Comparison of ENCODE assay signal across 22 mouse cellular contexts in genomic region chr4:99006319-99006718, GRCm38 (mm10). TPM values are rescaled to one million over a fixed set of nuclear protein-coding genes. Genes with fewer than 3 reads are reported as not detected.
DNase-seq lines count a peak whose midpoint lies in the region; ATAC-seq and TF ChIP-seq lines count a peak whose summit lies in the region.
"Had no signal": no experiment of that assay in that cellular context is flagged by ENCODE, and none has a peak within 500 bp of the region (broad histone marks: within the 10 kb centered on the region; RNA-seq: fewer than 3 reads in every experiment).

No protein-coding gene starts in this region.

- peak; percentile 48 for DNase-seq in CH12.LX (ENCODE audit: extremely low read depth)
- peak; percentile 4 for DNase-seq in splenic B cell, adult 2 months (ENCODE audit: low read depth, low spot score)
- DNase-seq in cerebellum, adult 9-10 months: no peak
- DNase-seq: adrenal gland, adult 2 months; adrenal gland, postnatal 14 days; cerebellum, adult 11 months; cerebellum, adult 2 months; cerebellum, postnatal 10 days; cerebellum, postnatal 36 days; forebrain, postnatal 0 days; gastrocnemius, adult 2 months; gastrocnemius, postnatal 14 days; heart, adult 11 months had no signal

- no peak for TF ChIP-seq RAD21 in CH12.LX (IDR thresholded peaks at IDR 0.05; ENCODE audit: low read depth, low read length)

- no peak for TF ChIP-seq POLR2A in CH12.LX (IDR thresholded peaks at IDR 0.05; ENCODE audit: low read depth, low read length)

- no peak overlapping the region for H3K4me2 ChIP-seq in liver, embryonic 16.5 days (ENCODE audit: low read depth, low read length)
- H3K4me2 ChIP-seq in liver, embryonic 12.5 days: no peak overlapping the region
- H3K4me2 ChIP-seq in CH12.LX (ENCODE audit: insufficient read depth, low read depth, poor library complexity, severe bottlenecking): no peak overlapping the region
- no peak overlapping the region for H3K4me2 ChIP-seq in forebrain, embryonic 13.5 days
- H3K4me2 ChIP-seq: heart, embryonic 11.5 days; hindbrain, embryonic 12.5 days; hindbrain, embryonic 15.5 days had no signal

- in situ Hi-C loops in CH12.LX (cut with MboI; ENCODE audit: low pct_ligation_motif_present, low pct_unique_long_range_greater_than_20kb, low sequenced_read_pairs): no loop called here

- H3K4me3 ChIP-seq in liver, embryonic 16.5 days (ENCODE audit: low read depth, low read length): no peak overlapping the region
- no peak overlapping the region for H3K4me3 ChIP-seq in liver, embryonic 12.5 days
- no peak overlapping the region for H3K4me3 ChIP-seq in CH12.LX (replicated peaks in 1 of 3; ENCODE audit: low read depth in 2 of 3, low read length in 2 of 3, poor library complexity in 1 of 3)
- H3K4me3 ChIP-seq in forebrain, embryonic 13.5 days: no peak overlapping the region
- H3K4me3 ChIP-seq: forebrain, embryonic 10.5 days; gastrocnemius, adult 2 months; hindbrain, embryonic 12.5 days; hindbrain, embryonic 15.5 days had no signal

- no peaks in the 10 kb centered on the region for H3K36me3 ChIP-seq in liver, embryonic 16.5 days (ENCODE audit: control insufficient read depth, insufficient read depth)
- peaks cover 19% of the 10 kb centered on the region for H3K36me3 ChIP-seq in liver, embryonic 12.5 days
- H3K36me3 ChIP-seq in CH12.LX (replicated peaks in 1 of 2; ENCODE audit: control insufficient read depth in 1 of 2, insufficient read depth in 1 of 2, low read length in 1 of 2): no peaks in the 10 kb centered on the region
- H3K36me3 ChIP-seq in splenic B cell, adult 2 months (ENCODE audit: control insufficient read depth, insufficient read depth, low read length, poor library complexity, severe bottlenecking): no peaks in the 10 kb centered on the region
- peaks cover 39% of the 10 kb centered on the region for H3K36me3 ChIP-seq in forebrain, embryonic 13.5 days (ENCODE audit: poor library complexity, severe bottlenecking)
- H3K36me3 ChIP-seq: G1E had no signal

- no peaks in the 10 kb centered on the region for H3K4me1 ChIP-seq in liver, embryonic 16.5 days (ENCODE audit: control insufficient read depth, low read depth, low read length)
- H3K4me1 ChIP-seq in liver, embryonic 12.5 days: no peaks in the 10 kb centered on the region
- H3K4me1 ChIP-seq in CH12.LX (ENCODE audit: control insufficient read depth in 1 of 2, insufficient read depth in 2 of 2): peaks cover 5 to 17% of the 10 kb centered on the region in 2 experiments; a peak in 3 of 4 replicates
- H3K4me1 ChIP-seq in forebrain, embryonic 13.5 days: no peaks in the 10 kb centered on the region
- H3K4me1 ChIP-seq: forebrain, embryonic 10.5 days; hindbrain, embryonic 12.5 days; hindbrain, embryonic 15.5 days had no signal

- no peaks in the 10 kb centered on the region for H3K79me2 ChIP-seq in CH12.LX (replicated peaks; ENCODE audit: control insufficient read depth, extremely low read depth, insufficient read depth, poor library complexity, severe bottlenecking)

- TF ChIP-seq EP300 in CH12.LX (IDR thresholded peaks at IDR 0.05; ENCODE audit: low read length): peak; percentile 45

- 63% methylated on average over 2 of the region's 2 CpGs for WGBS in liver, embryonic 16.5 days (ENCODE audit: insufficient replicate concordance)
- 68% methylated on average over 2 of the region's 2 CpGs for WGBS in liver, embryonic 12.5 days (ENCODE audit: insufficient replicate concordance)
- WGBS in forebrain, embryonic 13.5 days: 87% methylated on average over 2 of the region's 2 CpGs

- peak; percentile 60 for ATAC-seq in liver, embryonic 16.5 days (ENCODE audit: low read depth)
- ATAC-seq in liver, embryonic 12.5 days: no peak
- no peak for ATAC-seq in forebrain, embryonic 13.5 days
- ATAC-seq: forebrain, embryonic 14.5 days; forebrain, postnatal 0 days had no signal

- H3K9me3 ChIP-seq in liver, embryonic 16.5 days (replicated peaks; ENCODE audit: control insufficient read depth, low read length): no peaks in the 10 kb centered on the region
- H3K9me3 ChIP-seq in liver, embryonic 12.5 days (replicated peaks): no peaks in the 10 kb centered on the region
- no peaks in the 10 kb centered on the region for H3K9me3 ChIP-seq in CH12.LX (replicated peaks; ENCODE audit: low read length)
- H3K9me3 ChIP-seq in forebrain, embryonic 13.5 days (replicated peaks): no peaks in the 10 kb centered on the region
- H3K9me3 ChIP-seq: forebrain, embryonic 10.5 days; hindbrain, embryonic 12.5 days; hindbrain, embryonic 15.5 days had no signal

- no peak overlapping the region for H3K27ac ChIP-seq in liver, embryonic 16.5 days (ENCODE audit: low read length)
- no peak overlapping the region for H3K27ac ChIP-seq in liver, embryonic 12.5 days
- H3K27ac ChIP-seq in CH12.LX (ENCODE audit: insufficient read depth, low read depth): no peak overlapping the region
- H3K27ac ChIP-seq in forebrain, embryonic 13.5 days: no peak overlapping the region
- H3K27ac ChIP-seq: forebrain, embryonic 10.5 days; gastrocnemius, adult 2 months; hindbrain, embryonic 12.5 days; hindbrain, embryonic 15.5 days had no signal

- no peak for TF ChIP-seq CTCF in CH12.LX (conservative IDR thresholded peaks at IDR 0.05 in 1 of 2, IDR thresholded peaks at IDR 0.05 in 1 of 2; ENCODE audit: low read depth in 2 of 2, low read length in 2 of 2)

- H3K27me3 ChIP-seq in liver, embryonic 16.5 days (ENCODE audit: control insufficient read depth, insufficient read depth, low read depth, low read length): no peaks in the 10 kb centered on the region
- no peaks in the 10 kb centered on the region for H3K27me3 ChIP-seq in liver, embryonic 12.5 days (replicated peaks)
- H3K27me3 ChIP-seq in CH12.LX (replicated peaks): no peaks in the 10 kb centered on the region
- H3K27me3 ChIP-seq in splenic B cell, adult 2 months (ENCODE audit: control insufficient read depth, insufficient read depth, low read length, poor library complexity, severe bottlenecking): no peaks in the 10 kb centered on the region
- no peaks in the 10 kb centered on the region for H3K27me3 ChIP-seq in forebrain, embryonic 13.5 days
- H3K27me3 ChIP-seq: hindbrain, embryonic 12.5 days; hindbrain, embryonic 15.5 days had no signal

- H3K9ac ChIP-seq in liver, embryonic 16.5 days (ENCODE audit: low read depth, low read length): no peak overlapping the region
- no peak overlapping the region for H3K9ac ChIP-seq in liver, embryonic 12.5 days
- H3K9ac ChIP-seq in CH12.LX (ENCODE audit: insufficient read depth, low read depth): no peak overlapping the region
- H3K9ac ChIP-seq in forebrain, embryonic 13.5 days: no peak overlapping the region
- H3K9ac ChIP-seq: forebrain, postnatal 0 days; hindbrain, embryonic 12.5 days; hindbrain, embryonic 15.5 days had no signal

- dilution Hi-C loops in CH12.LX (cut with MboI; ENCODE audit: extremely low pct_ligation_motif_present, extremely low pct_unique_long_range_greater_than_20kb, low sequenced_read_pairs): no loop called here

TF ChIP-seq in CH12.LX, 34 proteins besides CTCF, POLR2A, EP300 and RAD21 (continues in another document):
- TF ChIP-seq ETS1 (conservative IDR thresholded peaks at IDR 0.05; ENCODE audit: low read depth, low read length): peak; percentile 23; the same call in 1 of the 2 replicates
- TF ChIP-seq SIN3A (IDR thresholded peaks at IDR 0.05; ENCODE audit: low read length): no peak; the same call in 1 of the 2 replicates
- peak; percentile 53; the same call in 1 of the 2 replicates for TF ChIP-seq TCF12 (IDR thresholded peaks at IDR 0.05; ENCODE audit: low read depth, low read length)
- TF ChIP-seq ZKSCAN1 (IDR thresholded peaks at IDR 0.05; ENCODE audit: borderline replicate concordance, low read depth, low read length): no peak
- no peak for TF ChIP-seq POLR2AphosphoS2 (IDR thresholded peaks at IDR 0.05; ENCODE audit: low read depth, low read length)
- no peak for TF ChIP-seq USF1 (IDR thresholded peaks at IDR 0.05; ENCODE audit: low read depth, low read length)
- no peak for TF ChIP-seq MXI1 (IDR thresholded peaks at IDR 0.05; ENCODE audit: low read depth, low read length)
- TF ChIP-seq KAT2A (IDR thresholded peaks at IDR 0.05; ENCODE audit: insufficient replicate concordance, low read length): no peak
- TF ChIP-seq NELFE (IDR thresholded peaks at IDR 0.05; ENCODE audit: low read depth, low read length): no peak
- TF ChIP-seq MAX (IDR thresholded peaks at IDR 0.05; ENCODE audit: low read length): 0 out of 2 replicates have a peak, but pooled peaks have one; percentile 52
- no peak for TF ChIP-seq SMC3 (IDR thresholded peaks at IDR 0.05; ENCODE audit: low read depth, low read length)
- no peak for TF ChIP-seq JUND (conservative IDR thresholded peaks at IDR 0.05; ENCODE audit: low read depth, low read length)
- TF ChIP-seq ZNF384 (IDR thresholded peaks at IDR 0.05; ENCODE audit: low read depth, low read length): peak; percentile 25; the same call in 1 of the 2 replicates
- TF ChIP-seq TBP (conservative IDR thresholded peaks at IDR 0.05; ENCODE audit: low read depth, low read length): no peak
- TF ChIP-seq GABPA (IDR thresholded peaks at IDR 0.05; ENCODE audit: insufficient replicate concordance, low read depth, low read length): no peak
- TF ChIP-seq USF2 (conservative IDR thresholded peaks at IDR 0.05; ENCODE audit: low read depth, low read length): no peak
- TF ChIP-seq HCFC1 (IDR thresholded peaks at IDR 0.05; ENCODE audit: low read depth, low read length): no peak
- no peak for TF ChIP-seq RCOR1 (conservative IDR thresholded peaks at IDR 0.05; ENCODE audit: low read depth, low read length)
- TF ChIP-seq JUN (IDR thresholded peaks at IDR 0.05; ENCODE audit: insufficient read depth, low read depth, low read length): no peak
- peak; percentile 91 for TF ChIP-seq BHLHE40 (IDR thresholded peaks at IDR 0.05; ENCODE audit: low read depth, low read length)
- TF ChIP-seq ZMIZ1 (IDR thresholded peaks at IDR 0.05; ENCODE audit: low read depth, low read length): no peak
- peak; percentile 63 for TF ChIP-seq MYC (IDR thresholded peaks at IDR 0.05; ENCODE audit: low read depth, low read length)
- TF ChIP-seq UBTF (IDR thresholded peaks at IDR 0.05; ENCODE audit: low read depth, low read length): no peak
- no peak for TF ChIP-seq ZC3H11A (IDR thresholded peaks at IDR 0.05; ENCODE audit: low read depth, low read length)
- TF ChIP-seq CHD2 (IDR thresholded peaks at IDR 0.05; ENCODE audit: low read length): no peak
- TF ChIP-seq NRF1 (IDR thresholded peaks at IDR 0.05; ENCODE audit: low read depth, low read length): no peak
- no peak for TF ChIP-seq PAX5 (IDR thresholded peaks at IDR 0.05; ENCODE audit: low read length)

RNA-seq across cellular contexts. Expression of gene Angptl3, which starts 24.4 kb away (rescaled TPM):
- 230 and 253 TPM in 2 replicates for polyA plus RNA-seq in liver, embryonic 16.5 days (2015; fragmentation: Nextera tagmentation; extraction: Ambion mirVana)
- polyA plus RNA-seq in liver, embryonic 12.5 days (2016; fragmentation: Nextera tagmentation; extraction: Ambion mirVana): 18.0 and 20.3 TPM in 2 replicates
- total RNA-seq in CH12.LX (2012; rRNA removed) (not detected in 2 replicates), CH12.LX (2014; rRNA removed) (not detected in 2 replicates)
- polyA plus RNA-seq in CH12.LX (2012; ENCODE audit: insufficient read length, low read depth): not detected in 2 replicates
- 1.7 and 2.5 TPM in 2 replicates for polyA plus RNA-seq in forebrain, embryonic 13.5 days (2015; fragmentation: Nextera tagmentation; extraction: Ambion mirVana)
- total RNA-seq: forebrain, postnatal 0 days; gastrocnemius, adult 2 months; gastrocnemius, postnatal 14 days had no signal
- polyA plus RNA-seq: G1E had no signal

Comparison
In these comparisons a context has a peak if more than half of its experiments do, and no peak if none do; other contexts are left out.
1. RNA of gene Angptl3, which starts 24.4 kb away (polyA plus RNA-seq): 230 to 253 TPM in liver, embryonic 16.5 days; 18.0 to 20.3 TPM in liver, embryonic 12.5 days, 1.7 to 2.5 TPM in forebrain, embryonic 13.5 days and not detected in CH12.LX; every median in the first group is over 10 times any median in the second.